Mouse (Mus musculus): Measurements from ENCODE around the gene Ngb. TPM values are rescaled to one million over a fixed set of nuclear protein-coding genes. Genes with fewer than 3 reads are reported as not detected.

Ngb gene
- polyA plus RNA-seq (2017; shearing (Covaris generic)): not detected

DNA sequence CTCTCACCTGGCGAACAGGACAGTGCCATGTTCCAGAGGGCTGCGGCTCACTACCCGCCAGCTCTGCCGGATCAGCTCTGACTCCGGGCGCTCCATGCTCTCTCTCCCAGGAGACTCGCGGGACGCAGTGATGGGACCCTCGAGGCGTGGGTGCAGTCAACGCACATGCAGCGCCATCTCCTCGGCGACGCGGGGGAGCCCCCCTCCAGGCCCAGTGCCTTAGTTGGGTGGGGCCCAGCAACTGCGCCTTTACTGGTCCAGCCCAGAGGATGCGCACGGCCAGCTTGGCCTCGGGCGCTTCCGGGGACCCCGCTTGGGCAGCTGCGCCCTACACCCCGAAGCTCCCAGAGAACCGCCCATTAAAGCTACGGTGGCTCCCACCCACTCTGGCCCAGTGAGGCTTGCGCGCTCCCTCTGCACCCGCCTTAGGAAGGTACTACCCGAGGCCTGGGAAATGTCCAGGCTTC lies at the start of gene Ngb:
Ngb (minus strand) TSS at position 375 of the 467 bp plus-strand sequence.
- no peak for ATAC-seq

DNA sequence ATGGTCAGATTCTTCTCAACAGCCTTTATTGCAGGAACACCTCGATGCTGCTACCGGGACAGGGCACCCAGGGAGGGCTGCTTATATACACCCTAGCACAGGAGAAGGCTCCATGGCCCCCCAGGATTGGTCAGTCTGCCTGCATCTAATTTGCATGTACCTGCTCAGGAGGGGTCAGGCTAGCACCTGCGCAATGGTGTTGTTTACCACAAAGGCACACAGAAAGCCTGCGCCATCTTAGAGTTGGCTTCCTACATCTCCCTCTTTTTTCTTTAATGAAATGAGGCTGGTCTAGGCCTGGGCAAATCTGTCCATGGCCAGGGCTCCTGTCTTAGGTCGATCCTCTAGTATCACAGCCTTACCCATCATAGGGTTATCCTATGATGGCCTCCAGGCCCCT lies 47.1 kb upstream of the Ngb start:
- no peak for ATAC-seq

DNA sequence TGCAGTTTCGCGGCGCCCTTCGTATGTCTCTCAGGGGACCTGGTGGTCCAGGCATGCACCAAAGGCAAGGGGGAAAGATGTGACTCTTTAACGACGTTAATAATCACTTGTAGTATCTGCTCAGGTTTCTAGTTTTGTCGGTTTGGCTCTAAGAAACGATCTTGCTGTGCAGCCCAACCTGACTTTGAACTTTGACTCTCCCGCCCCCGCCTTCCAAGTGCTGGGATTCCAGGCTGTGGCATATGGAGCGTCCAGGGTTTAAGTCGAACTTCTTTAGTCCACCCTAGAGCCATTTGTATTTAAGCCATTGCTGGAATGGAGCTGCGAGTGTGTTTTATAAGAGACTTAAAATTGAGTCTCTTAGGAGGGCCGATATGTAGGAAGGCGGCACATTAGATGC lies 45.8 kb upstream of the Ngb start:
- ATAC-seq: no peak

DNA sequence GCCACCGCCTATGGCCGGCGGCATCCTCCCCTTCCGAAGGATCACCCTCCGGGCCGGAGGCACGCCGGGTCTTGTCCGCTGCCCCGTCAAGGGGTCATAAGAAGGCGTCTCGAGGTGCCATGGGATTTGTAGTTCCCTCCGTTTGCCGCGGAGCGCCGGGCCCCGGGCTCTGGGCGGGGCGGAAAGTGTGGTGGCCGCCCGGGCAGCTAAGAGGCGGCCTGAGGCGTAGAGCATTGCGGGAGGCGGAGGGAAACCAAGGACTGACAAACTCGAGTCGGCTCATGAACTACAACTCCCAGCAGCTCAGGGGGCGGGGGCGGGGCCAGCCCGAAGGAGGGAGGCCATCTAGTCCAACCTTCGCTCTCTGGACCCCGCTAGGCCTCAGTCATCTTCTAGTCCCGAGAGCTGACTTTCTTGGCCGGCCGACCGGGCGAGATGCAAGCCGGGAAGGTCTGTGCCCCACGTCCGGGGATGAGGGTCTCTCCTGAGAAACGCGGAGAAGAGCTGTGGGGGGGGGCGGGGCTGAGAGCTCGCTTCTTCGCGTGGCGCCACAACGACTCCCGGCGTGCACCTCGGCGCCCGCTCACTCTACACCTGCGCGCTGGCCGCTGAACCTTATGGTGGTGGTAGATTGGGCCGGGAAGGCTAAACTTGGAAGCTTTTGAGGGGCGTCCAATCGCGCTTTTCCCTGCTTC lies 45.2 kb upstream of the Ngb start, which contains the start of gene Pomt2:
Pomt2 (minus strand) TSS at position 574 of the 695 bp plus-strand sequence.
- peak; percentile 91 for ATAC-seq

DNA sequence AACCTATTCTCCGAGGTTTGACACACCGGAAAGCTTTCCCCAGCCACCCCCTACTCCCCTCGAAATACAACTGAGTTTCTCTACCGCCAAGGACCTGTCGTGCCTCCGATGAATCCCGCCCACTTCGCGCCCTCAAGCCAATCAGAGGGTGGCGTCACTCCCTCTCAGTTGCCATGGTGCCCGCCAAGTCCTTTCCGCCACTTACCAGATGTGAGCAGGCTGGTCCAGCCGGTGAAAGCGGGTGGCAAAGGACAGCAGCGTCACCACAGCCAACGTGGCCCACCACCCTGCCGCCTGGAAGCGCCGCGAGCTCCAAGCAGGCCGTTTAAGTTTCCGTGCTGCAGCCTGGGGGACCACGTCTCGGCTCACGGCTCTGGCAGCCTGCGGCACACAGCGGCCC lies 44.6 kb upstream of the Ngb start, which contains the start of gene Gstz1:
Gstz1 (plus strand) TSS at position 200 of the 400 bp plus-strand sequence.
- peak; percentile 82 for ATAC-seq

DNA sequence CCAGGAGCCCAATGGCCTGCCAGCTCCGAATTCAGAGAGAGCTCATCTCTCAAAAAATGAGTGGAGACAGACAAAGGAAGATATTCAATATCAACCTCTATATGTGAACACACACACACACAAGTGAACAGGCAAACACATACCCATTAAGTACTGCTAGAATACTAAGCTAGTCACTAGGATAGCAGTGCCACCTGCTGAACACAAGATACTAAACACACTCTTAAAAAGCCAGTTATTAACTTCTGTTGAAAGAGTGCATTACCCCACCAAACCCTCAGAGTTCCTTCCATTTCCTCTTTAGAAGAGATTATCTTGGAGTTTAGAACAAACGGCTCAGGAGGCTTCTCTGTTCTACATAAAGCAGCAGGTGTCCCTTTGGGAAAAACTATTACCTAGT lies 39.8 kb upstream of the Ngb start:
- ATAC-seq: no peak

DNA sequence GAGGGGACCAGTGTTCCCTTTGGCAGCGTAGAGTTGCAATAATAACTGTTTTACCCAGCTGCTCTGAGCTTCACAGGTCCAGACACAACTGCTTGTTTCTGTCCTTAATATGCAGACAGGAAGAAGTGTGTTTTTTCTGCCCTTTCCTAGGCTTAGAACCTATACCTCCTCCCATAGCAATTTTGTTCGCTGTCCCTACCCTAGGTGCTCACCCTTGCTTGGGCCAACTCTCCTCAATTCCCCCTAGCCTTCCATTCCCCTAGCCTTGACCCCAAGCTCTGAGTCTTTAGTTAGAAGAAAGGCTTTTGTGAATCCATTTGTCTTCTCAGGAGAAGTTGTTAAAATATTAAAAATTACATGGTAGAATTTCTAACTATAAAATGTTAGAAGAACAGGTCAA lies 36.4 kb upstream of the Ngb start:
- no peak for ATAC-seq

DNA sequence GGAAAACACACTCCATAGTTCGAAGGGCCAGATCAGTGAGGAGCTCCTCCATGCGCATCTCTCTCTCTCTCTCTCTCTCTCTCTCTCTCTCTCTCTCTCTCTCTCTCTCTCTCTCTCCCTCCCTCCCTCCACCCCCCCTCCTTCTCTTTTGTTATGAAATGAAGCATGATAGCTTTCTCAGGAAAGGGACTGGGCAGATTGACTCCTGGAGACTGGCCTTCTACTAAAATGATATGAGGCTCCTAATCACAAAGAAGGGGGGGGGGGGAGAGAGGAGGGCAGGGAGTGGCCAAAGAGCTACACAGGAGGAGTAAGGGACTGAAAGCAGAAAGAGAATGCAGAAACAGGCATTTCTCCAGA lies 36.0 kb upstream of the Ngb start:
- no peak for ATAC-seq

DNA sequence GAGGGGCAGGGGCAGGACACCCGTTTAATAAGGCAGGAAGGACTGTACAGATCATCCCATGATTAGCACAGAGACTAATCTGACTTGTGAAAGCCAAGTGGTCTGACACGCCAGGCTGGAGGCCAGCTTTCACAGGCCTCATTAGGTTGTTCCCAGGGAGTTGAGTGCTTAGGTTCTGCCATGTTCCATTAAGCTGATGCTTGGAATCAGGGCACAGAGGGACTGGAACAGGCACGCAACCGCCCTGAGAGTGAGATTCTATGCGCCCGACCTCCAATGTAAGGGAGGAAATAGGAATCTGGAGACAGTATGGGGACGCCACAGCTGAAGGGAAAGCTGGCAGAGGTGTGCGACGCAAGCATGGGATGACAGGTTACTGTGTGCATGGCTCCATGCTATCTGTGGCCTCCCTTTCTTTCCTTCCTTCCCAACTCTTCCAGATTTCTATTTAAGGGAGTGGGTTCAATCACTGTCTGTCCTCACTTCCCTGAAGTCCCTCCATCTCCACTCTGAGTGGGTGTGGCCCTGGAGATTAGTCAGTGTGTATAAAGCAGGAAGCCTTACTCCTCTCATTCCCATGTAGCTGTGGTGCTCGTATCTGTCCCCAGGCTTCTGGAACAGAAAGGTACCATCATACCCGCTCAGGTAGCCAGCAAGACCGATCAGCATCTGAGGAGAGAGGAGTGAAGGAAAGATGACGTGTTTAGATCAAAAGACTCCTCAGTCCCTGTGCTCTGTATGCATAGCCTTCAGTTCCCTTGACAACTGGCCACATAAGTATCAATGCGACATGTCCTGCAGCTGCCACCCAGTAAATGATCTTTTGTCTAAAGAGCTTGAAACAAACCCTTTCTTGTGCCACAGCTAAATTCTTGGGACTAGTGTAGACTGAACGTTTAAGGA lies 35.4 kb upstream of the Ngb start:
- no peak for ATAC-seq

DNA sequence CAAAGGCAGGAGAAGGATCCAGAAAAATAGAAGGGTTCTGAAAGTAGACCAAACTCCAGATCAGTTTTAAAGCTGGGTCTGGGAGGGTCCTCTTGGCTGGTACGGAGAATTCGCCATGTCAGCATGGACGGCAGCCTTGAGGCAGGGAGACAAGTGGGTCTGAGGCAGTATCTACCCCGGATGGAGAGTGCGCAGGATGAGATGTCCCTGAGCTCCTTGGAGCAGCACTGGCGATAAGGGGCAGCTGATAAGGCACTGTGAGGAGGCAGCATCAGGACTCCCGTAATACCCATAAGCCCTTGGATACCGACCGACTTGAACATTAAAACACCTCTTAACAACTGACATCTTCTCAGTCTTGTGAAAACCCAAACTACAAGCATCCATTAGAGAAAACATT lies 30.4 kb upstream of the Ngb start:
- ATAC-seq: no peak

DNA sequence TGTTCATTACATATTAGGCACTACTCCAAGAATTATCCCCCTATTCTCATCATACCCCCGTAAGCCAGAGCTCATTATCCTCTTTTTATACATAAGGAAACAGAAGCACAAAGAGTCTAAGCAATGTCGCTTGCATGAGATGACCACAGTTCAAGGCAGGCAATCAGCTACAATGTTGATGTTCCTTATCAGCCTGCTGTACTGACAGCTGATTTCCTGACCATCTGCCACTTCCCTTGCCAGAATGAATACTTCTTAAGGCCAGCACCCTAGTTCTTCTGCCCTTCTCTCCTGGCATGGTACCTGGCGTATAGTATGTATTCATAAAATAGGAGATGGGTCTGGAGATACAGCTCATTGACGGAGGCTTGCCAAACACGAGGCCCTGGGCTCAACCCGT lies 29.9 kb upstream of the Ngb start:
- no peak for ATAC-seq

DNA sequence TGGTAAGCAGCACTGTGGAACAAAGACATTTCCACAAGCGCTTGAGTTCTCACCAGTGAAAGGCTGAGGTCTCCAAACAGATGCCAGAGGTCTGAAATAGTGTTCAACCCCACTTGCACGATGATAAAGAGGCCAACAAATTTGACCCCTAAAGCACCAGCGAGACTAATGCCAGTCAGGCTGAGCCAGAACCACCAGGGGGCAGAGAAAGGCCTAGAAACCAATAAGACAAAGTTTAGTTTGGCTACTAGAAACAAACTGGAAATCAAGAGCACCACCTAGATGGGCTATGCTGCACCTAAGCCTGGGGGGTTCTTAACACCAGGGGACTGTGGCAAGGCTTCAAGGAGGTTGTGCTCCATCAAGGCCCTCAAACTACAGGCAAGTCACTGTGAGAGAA lies 29.3 kb upstream of the Ngb start:
- ATAC-seq: no peak

DNA sequence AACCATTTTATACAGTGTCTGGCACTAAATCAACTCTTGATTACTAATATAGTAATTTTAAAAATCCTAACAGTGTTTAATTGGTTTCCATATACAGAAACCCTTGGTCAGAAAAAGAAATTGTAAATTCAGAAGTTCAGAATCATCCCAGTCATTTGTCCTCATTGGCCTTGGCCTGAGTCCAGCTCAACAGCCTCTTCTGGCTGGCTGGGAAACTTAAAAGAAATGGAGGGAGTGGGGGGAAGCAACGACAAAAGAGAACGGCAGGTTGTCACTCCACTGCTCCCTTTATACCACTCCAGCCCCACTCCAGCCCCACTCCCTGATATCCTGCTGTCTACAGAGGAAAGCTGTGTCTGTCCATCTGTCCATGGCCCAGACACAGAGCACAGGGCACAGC lies 28.8 kb upstream of the Ngb start:
- ATAC-seq: no peak

DNA sequence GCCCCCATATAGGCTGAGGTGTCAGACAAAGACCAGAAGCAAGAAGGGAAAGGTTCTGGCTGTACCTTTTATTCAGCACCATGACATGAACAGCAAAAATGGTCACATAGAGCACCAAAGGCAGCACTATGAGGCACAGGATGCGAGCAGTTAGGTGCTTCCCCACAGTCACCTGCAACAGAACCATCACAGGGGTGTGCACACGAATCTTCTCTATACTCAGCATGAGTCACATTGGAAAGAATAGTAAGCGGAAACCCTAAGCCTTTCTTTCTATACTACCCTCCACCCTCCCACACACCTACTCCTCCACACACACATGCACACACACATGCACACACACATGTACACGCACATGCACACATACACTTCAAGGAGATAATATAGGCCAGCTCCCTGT lies 27.9 kb upstream of the Ngb start:
- peak; percentile 99 for ATAC-seq

DNA sequence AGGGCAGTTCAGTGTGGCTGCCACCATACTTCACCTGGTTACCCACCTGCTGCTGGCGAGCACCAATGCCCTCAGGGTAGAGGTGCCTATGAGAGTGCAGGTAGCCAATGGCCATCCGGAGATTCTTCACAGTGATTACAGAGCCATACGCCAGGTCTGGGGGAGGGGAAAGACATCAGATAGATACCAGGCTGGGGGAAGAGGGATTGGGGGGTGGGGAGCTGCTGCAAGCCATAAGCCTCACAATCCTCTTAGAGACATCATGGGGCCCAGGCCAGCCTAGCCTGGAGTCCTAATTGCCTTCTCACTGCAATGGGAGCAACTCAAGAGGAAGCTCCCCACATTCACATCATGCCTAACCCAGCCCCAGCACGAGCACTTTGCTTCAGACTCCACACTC lies 24.9 kb upstream of the Ngb start:
- ATAC-seq: no peak

DNA sequence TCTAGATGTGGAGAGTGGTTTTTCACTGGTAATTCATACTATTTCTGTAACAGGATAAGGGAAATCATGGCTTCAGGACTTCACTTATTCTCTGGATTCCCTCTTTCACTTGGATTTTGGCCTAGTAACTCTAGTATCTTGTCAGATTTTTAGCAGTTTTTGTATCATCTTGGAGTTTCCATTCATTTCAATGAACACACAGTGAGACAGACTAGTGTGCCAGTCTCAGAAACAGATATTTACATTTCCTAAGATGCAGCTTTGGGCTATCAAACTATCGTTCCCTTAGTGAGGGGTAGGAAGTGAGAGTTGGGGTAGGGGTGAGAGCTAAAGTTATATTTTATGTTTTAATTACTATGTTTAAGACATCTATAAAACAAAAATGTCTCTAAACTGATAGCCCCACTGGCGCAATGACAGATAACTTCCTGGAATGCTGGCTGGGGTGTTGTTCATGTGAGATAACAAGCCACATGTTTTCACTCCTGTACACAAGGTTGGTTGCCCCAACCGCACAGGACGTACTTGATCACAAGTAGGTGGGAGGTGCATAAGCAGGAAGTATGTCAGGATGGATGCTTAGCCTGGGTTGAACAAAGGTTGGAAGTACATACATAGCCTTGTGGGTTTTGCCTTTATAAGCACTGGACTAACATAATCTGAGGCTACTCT lies 19.7 kb upstream of the Ngb start:
- no peak for ATAC-seq

DNA sequence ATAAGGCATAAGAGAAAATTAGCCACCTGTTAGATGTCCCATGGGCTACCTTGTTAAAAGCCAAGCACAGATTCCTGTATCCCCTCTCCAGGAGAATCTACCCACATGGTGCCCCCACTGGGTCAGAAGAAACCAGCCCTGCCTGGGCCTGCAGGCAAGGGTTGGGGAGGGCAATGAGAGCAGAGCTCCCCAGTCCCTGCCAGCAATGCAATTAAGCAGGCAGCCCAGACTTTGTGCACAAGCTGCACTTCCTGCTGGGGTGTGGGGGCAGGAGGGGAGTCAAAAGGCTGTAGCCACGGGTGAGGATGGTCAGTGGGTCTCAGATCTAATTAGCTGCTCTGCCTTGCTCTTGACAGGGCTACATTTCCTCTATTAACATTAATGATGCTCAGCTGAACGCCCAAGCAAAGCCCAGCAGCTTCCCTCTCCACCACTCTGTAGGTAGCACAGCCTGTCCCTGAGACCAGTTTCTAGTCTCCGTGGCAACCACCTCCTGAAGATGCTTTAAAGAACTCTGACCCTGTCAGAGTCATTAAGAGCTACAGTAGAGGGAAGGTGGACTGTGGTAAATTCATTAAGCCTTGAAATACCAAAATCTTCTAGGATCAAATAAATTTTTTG lies 5.1 kb upstream of the Ngb start:
- no peak for ATAC-seq

DNA sequence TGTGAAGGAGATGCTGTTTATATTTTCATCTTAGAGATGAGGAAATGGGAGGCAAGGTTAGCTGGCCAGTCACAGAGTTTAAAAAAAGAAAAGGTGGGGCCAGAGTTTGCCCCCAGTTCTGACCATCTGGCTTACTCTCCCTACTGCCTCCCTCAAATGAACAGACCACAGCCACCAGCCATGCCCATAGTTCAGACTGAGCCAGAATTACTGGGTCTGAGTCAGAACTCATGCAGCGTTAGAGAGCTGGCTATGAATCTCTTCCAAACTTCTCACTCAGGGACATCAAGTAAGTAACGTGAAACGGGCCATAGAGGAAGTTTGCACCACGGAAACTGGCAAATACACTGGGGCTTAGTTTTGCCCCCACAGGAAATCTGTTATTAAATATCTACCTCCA lies 2.5 kb upstream of the Ngb start:
- no peak for ATAC-seq

DNA sequence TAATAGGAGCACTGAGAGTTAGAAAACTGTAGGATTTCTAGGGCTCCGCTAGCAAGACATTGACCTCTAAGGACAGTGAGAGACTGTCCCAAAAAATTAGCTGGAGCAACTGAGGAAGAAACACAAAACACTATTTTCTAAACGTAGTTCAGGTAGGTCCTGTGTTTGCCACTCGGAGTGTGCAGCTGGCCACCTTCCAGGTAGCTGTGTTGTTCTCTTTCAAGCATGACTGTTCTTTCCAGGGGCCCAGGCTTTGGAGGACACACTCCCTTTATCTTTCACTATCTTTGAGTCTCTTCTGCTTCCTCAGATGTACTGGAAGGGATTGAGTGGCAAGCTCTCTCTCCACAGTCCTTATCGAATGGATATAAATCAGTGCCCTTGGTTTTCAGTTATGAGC lies 1.1 kb upstream of the Ngb start:
- no peak for ATAC-seq

DNA sequence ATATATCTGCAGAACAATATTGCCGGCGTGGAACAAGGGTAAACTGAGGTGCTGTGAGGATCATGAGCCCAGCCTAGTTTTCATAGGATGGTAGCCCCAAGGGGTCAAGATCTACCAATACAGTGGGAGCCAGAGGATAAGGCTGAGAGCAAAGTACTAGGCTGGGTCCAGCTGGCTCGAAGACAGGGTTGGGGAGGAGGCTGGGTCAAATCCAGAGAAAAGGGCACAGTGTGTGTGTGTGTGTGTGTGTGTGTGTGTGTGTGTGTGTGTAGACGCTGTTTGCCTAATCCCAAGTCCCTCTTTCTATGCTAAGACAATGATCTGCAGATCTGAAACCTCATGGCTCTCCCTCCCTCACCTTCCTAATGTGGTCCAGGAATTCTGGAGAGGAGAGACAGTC lies 2.0 kb downstream of the Ngb start:
- no peak for ATAC-seq

DNA sequence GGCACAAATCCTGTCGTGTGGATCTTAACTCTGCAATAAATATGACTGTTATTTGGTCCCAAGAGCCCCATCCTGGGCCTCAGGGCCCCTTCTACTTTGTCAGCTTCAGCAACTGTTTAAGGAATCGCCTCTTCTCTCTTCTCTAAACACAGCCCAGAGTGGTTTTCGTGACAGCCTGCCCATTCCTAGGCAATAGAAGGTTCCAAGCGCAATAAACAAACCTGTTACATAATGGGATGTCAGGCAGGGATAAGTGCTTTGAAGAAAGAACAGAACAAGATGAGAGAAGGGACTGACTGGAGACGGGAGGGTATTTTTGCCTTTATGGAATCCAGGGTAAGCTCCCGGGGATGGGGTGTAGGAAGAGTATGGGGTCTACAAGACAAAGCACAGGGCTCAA lies 8.7 kb downstream of the Ngb start:
- ATAC-seq: no peak

DNA sequence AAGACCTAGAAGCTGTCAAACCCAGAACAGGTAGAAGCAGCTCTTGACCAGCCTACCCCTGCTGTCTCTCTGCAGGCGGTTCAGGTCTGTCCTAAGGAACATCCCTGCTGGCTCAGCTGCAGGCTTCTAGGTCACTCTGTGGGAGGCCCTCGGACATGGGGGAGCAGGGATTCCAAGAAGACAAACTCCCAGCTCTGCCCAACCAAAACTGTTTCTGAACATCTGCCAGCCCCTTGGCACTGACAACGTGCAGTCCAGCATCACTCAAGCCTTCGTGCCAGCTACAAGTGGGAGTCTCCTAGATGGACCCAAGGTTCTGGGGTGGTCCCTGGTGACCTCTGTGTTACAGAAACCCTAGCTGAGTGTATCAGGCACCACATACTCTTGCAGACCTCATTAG lies 9.1 kb downstream of the Ngb start:
- ATAC-seq: no peak

DNA sequence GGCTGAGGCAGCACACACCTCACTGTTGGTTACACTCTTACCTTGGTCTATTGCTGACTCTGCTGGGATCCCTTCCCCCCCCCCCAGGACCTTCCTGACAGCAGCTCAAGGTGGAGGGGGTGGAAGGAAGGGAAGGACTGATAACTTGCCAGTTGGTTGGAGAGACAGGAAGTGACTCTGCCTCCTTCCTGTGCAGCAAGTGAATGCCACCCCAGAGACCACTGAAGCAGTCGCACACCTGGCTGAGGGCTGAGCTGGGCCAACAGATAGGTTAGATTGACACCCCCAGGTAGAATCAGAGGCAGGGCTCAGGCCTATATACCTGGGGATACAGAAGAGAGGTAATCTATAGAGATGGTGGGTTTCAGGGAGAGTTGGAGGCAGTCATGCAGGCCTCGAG lies 10.4 kb downstream of the Ngb start:
- ATAC-seq: no peak

Data from CD4-positive, CD25-positive, alpha-beta regulatory T cell, adult 4 months (primary cell).